Mouse (Mus musculus) common myeloid progenitor, adult 5-6 weeks (primary cell): ENCODE measurements around the gene Pcmtd2. TPM values are rescaled to one million over a fixed set of nuclear protein-coding genes. Genes with fewer than 3 reads are reported as not detected.

ENCODE experiments used
- total RNA-seq: library from RNA; stranded (forward); fragments of 200-1000, 187-1606 nt; gene quantifications from 2 replicates; pipeline ENCODE4 v1.2.3, GENCODE M21; 2017

The Pcmtd2 gene
- total RNA-seq, 1 experiment from 2014 or later: 28.0 TPM

Other genes starting within 250 kb of the Pcmtd2 start
- 79.0 and 94.9 TPM in 2 replicates for gene Prpf6, start 246.0 kb upstream of the Pcmtd2 start, total RNA-seq
- 16.3 and 26.4 TPM in 2 replicates for gene Zfp512b, start 245.1 kb upstream of the Pcmtd2 start, total RNA-seq
- 0.87 and 1.8 TPM in 2 replicates for gene Samd10, start 238.6 kb upstream of the Pcmtd2 start, total RNA-seq
- not detected in 2 replicates for gene Gm29797, start 180.8 kb upstream of the Pcmtd2 start, total RNA-seq
- gene Sox18, start 166.2 kb upstream of the Pcmtd2 start, total RNA-seq: not detected in 2 replicates
- 3.3 and 9.6 TPM in 2 replicates for gene Tcea2, start 157.5 kb upstream of the Pcmtd2 start, total RNA-seq
- gene Rgs19, start 143.9 kb upstream of the Pcmtd2 start, total RNA-seq: 67.5 and 113 TPM in 2 replicates
- gene Lkaaear1, start 139.4 kb upstream of the Pcmtd2 start, total RNA-seq: not detected in 2 replicates
- not detected in 2 replicates for gene Oprl1, start 122.8 kb upstream of the Pcmtd2 start, total RNA-seq
- gene Myt1, start 74.5 kb upstream of the Pcmtd2 start, total RNA-seq: not detected in 2 replicates
- gene Polr3k, start 26.5 kb downstream of the Pcmtd2 start, total RNA-seq: 39.3 and 50.7 TPM in 2 replicates
- gene Gm14496, start 153.3 kb downstream of the Pcmtd2 start, total RNA-seq: not detected in 2 replicates